Mouse (Mus musculus) midbrain, embryonic 11.5 days (tissue): ENCODE measurements around the gene Cracr2b. TPM values are rescaled to one million over a fixed set of nuclear protein-coding genes. Genes with fewer than 3 reads are reported as not detected.

Experiments used
- ATAC-seq: fragments of 200-750 bp; cut with Nextera tagmentation; 2 replicates; pipeline ENCODE4 v1.8.0; 2017; ENCODE audit warnings: moderate TSS enrichment, moderate library complexity; ENCODE audit not compliant: low FRiP score
- DNase-seq: peaks from one replicate; pipeline ENCODE4 v3.0.0; 2015; ENCODE audit warnings: low spot score; ENCODE audit errors: missing footprints
- H3K27ac ChIP-seq: fragments of 300-500 bp; sonication (generic); 2 replicates; pipeline ENCODE4 v1.5.1; 2014; ENCODE audit warnings: low read depth, low read length
- H3K27me3 ChIP-seq: fragments of 300-500 bp; sonication (generic); 2 replicates; pipeline ENCODE4 v1.6.1; 2014; ENCODE audit warnings: mild to moderate bottlenecking, low read length, moderate library complexity, mixed read lengths; ENCODE audit not compliant: control insufficient read depth, insufficient read depth
- H3K36me3 ChIP-seq: fragments of 300-500 bp; sonication (generic); 2 replicates; pipeline ENCODE4 v1.6.1; 2014; ENCODE audit warnings: mild to moderate bottlenecking, low read length, moderate library complexity, mixed read lengths; ENCODE audit not compliant: control insufficient read depth, insufficient read depth
- H3K4me1 ChIP-seq: fragments of 300-500 bp; sonication (generic); 2 replicates; pipeline ENCODE4 v1.6.1; 2014; ENCODE audit warnings: low read length; ENCODE audit not compliant: control insufficient read depth, insufficient read depth
- H3K4me2 ChIP-seq: fragments of 300-500 bp; sonication (generic); 2 replicates; pipeline ENCODE4 v1.6.1; 2014; ENCODE audit warnings: mild to moderate bottlenecking, moderate library complexity
- H3K4me3 ChIP-seq: fragments of 300-500 bp; sonication (generic); 2 replicates; pipeline ENCODE4 v1.5.1; 2014; ENCODE audit warnings: low read depth, low read length
- H3K9ac ChIP-seq: fragments of 300-500 bp; sonication (generic); 2 replicates; pipeline ENCODE4 v1.6.1; 2014; ENCODE audit warnings: low read length
- H3K9me3 ChIP-seq: fragments of 300-500 bp; sonication (generic); 2 replicates; pipeline ENCODE4 v1.6.1; 2016; ENCODE audit warnings: low read length; ENCODE audit not compliant: control insufficient read depth
- WGBS: fragments of 180-500 bp; shearing (Covaris S2); extraction: QIAGEN DNeasy Blood & Tissue Kit; methylation state at CpG from one replicate; pipeline ENCODE4 v1.1.7; 2014; 5-methylcytosine and 5-hydroxymethylcytosine counted together
- polyA plus RNA-seq: library from polyadenylated mRNA; unstranded; fragments of >200 nt; fragmentation: Nextera tagmentation; extraction: Ambion mirVana; gene quantifications from 2 replicates; pipeline ENCODE4 v1.2.1, GENCODE M21; 2014

The Cracr2b gene
- polyA plus RNA-seq, 1 experiment from 2014 or later, result 5.3 TPM

- WGBS, result 91% methylated on average over 10 of the region's 10 CpGs
- H3K4me1 ChIP-seq, result peaks cover 32% of the 10 kb centered on the region
- no peak overlapping the region for H3K9ac ChIP-seq
- H3K4me2 ChIP-seq, result no peak overlapping the region
- ATAC-seq (no peak), DNase-seq (peak; percentile 49)
- no peak overlapping the region for H3K4me3 ChIP-seq
- peaks cover 8% of the 10 kb centered on the region; the same call in 1 of the 2 replicates for H3K36me3 ChIP-seq
- no peak overlapping the region for H3K27ac ChIP-seq
- no peaks in the 10 kb centered on the region for H3K9me3 ChIP-seq
- H3K27me3 ChIP-seq, result peaks cover 15% of the 10 kb centered on the region
Measured at GRCm38 (mm10) chr7:141470637-141470944, 9.7 kb downstream of the Cracr2b start.

- peaks cover 8% of the 10 kb centered on the region; the same call in 1 of the 2 replicates for H3K36me3 ChIP-seq
- H3K9me3 ChIP-seq, result no peaks in the 10 kb centered on the region
- WGBS, result 84% methylated on average over 1 of the region's 1 CpGs
- DNase-seq (peak; percentile 51), ATAC-seq (no peak)
- no peak overlapping the region for H3K27ac ChIP-seq
- no peak overlapping the region for H3K4me3 ChIP-seq
- peaks cover 32% of the 10 kb centered on the region for H3K4me1 ChIP-seq
- no peak overlapping the region for H3K4me2 ChIP-seq
- peaks cover 11% of the 10 kb centered on the region for H3K27me3 ChIP-seq
- H3K9ac ChIP-seq, result no peak overlapping the region
Measured at GRCm38 (mm10) chr7:141471236-141471635, 10.3 kb downstream of the Cracr2b start.

GRCm38 (mm10) chr7:141472226-141472625, 11.3 kb downstream of the Cracr2b start:
- no peak overlapping the region for H3K9ac ChIP-seq
- no peak overlapping the region for H3K27ac ChIP-seq
- H3K9me3 ChIP-seq, result no peaks in the 10 kb centered on the region
- no peak overlapping the region for H3K4me2 ChIP-seq
- no peak overlapping the region for H3K4me3 ChIP-seq
- 81% methylated on average over 6 of the region's 6 CpGs for WGBS
- peaks cover 8% of the 10 kb centered on the region; the same call in 1 of the 2 replicates for H3K36me3 ChIP-seq
- ATAC-seq, result no peak
- peaks cover 34% of the 10 kb centered on the region for H3K4me1 ChIP-seq
- H3K27me3 ChIP-seq, result peaks cover 4% of the 10 kb centered on the region
- DNase-seq, result peak; percentile 37

GRCm38 (mm10) chr7:141472763-141473162, 11.9 kb downstream of the Cracr2b start:
- Histone ChIP-seq H3K4me3 (no peak overlapping the region), H3K36me3 (peaks cover 8% of the 10 kb centered on the region; the same call in 1 of the 2 replicates), H3K4me1 (peaks cover 33% of the 10 kb centered on the region), H3K9me3 (no peaks in the 10 kb centered on the region), H3K4me2 (no peak overlapping the region), H3K9ac (no peak overlapping the region), H3K27ac (no peak overlapping the region), H3K27me3 (peaks cover 8% of the 10 kb centered on the region)
- ATAC-seq (no peak), DNase-seq (no peak)
- WGBS, result 90% methylated on average over 6 of the region's 6 CpGs

DNA sequence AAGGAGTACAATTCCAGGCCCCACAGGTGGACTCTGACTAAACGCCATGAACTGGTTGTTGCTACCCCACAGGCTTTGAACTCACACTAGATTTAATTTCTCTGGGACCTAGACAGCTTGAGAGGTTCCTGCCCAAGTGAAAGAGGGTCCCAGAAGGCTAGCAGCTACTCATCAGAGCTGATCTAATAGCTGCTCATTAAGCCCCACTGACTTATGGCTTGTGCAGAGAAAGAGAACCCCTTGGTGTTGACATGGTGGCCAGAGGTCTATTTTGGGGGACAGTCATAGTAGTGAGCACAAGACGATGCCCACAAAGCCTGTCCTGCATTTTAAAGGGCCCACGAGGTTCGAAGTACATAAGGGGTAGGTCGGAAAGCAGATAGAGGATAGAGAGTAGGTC, 13.3 kb downstream of the Cracr2b start:
- Histone ChIP-seq H3K9me3 (no peaks in the 10 kb centered on the region), H3K4me2 (peak overlapping the region; percentile 93), H3K36me3 (peaks cover 8% of the 10 kb centered on the region; the same call in 1 of the 2 replicates), H3K4me1 (peaks cover 20% of the 10 kb centered on the region), H3K9ac (peak overlapping the region; percentile 94), H3K27ac (no peak overlapping the region), H3K4me3 (peak overlapping the region; percentile 82), H3K27me3 (peaks cover 8% of the 10 kb centered on the region)
- no peak for DNase-seq
- WGBS, result 7% methylated on average over 5 of the region's 5 CpGs
- ATAC-seq, result no peak

DNA sequence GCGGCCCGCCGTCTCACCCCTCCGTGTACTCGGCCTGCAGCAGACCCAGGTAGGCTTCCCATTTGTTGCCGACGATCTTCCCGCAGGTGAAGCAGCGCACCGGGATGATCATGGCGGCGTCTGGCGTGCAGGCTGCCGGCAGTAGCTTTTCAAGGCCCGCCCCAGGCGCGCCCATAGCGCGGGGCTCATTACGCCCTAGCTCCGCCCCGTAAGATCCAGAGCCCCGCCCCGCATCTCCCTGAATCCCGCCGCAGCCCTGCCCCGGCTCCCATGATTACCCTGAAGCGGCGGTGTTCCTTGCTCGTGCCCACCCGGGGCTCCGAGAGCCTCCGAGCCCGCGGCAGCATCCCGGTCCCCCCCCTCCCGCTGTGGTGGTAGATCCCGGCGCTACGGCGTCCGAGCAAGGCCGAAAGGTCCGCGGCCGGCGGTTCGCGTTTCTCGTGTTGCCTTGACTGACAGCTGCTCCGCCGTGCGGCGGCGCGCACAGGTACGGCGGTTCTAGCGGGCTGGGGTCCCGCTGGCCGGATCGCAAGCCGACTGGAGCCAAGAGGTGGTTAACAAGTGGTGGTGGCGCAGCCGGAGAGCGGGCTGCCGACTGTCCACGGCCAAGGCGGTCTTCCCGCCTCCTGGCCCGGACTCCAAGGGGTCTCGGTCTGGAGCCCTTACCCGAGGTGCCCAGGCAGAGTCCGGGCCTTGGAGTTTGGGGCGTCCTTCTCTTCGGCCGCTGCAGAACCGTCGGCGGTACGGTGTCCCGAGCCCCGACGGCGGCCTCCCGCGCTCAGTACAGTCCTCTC, 14.3 kb downstream of the Cracr2b start, which contains the start of the genes Polr2l and Tspan4:
Polr2l (minus strand) TSS at position 122 of the 794 bp plus-strand sequence.
Tspan4 (plus strand) TSS at position 230 of the 794 bp plus-strand sequence.
- peak within 1 kb of the TSS; percentile 67; the same call in 1 of the 2 replicates for H3K27ac ChIP-seq
- peak within 1 kb of the TSS; percentile 94 for H3K9ac ChIP-seq
- ATAC-seq, result peak; percentile 86
- no peaks in the 10 kb centered on the region for H3K9me3 ChIP-seq
- WGBS, result under 1% methylated on average over 86 of the region's 87 CpGs
- peaks cover 6% of the 10 kb centered on the region; the same call in 1 of the 2 replicates for H3K36me3 ChIP-seq
- peaks cover 8% of the 10 kb centered on the region for H3K27me3 ChIP-seq
- H3K4me2 ChIP-seq, result peak within 1 kb of the TSS; percentile 93
- H3K4me1 ChIP-seq, result peaks cover 16% of the 10 kb centered on the region
- peak within 1 kb of the TSS; percentile 82 for H3K4me3 ChIP-seq
- peak; percentile 99 for DNase-seq

- Histone ChIP-seq H3K27me3 (peaks cover 8% of the 10 kb centered on the region), H3K27ac (no peak overlapping the region), H3K4me1 (peaks cover 16% of the 10 kb centered on the region), H3K9me3 (no peaks in the 10 kb centered on the region), H3K36me3 (peaks cover 6% of the 10 kb centered on the region; the same call in 1 of the 2 replicates), H3K4me2 (peak overlapping the region; percentile 93), H3K4me3 (peak overlapping the region; percentile 82), H3K9ac (peak overlapping the region; percentile 94)
- peak; percentile 89 for DNase-seq
- ATAC-seq, result no peak
- 4% methylated on average over 12 of the region's 12 CpGs for WGBS
Measured at GRCm38 (mm10) chr7:141475805-141476158, 14.9 kb downstream of the Cracr2b start.

DNA sequence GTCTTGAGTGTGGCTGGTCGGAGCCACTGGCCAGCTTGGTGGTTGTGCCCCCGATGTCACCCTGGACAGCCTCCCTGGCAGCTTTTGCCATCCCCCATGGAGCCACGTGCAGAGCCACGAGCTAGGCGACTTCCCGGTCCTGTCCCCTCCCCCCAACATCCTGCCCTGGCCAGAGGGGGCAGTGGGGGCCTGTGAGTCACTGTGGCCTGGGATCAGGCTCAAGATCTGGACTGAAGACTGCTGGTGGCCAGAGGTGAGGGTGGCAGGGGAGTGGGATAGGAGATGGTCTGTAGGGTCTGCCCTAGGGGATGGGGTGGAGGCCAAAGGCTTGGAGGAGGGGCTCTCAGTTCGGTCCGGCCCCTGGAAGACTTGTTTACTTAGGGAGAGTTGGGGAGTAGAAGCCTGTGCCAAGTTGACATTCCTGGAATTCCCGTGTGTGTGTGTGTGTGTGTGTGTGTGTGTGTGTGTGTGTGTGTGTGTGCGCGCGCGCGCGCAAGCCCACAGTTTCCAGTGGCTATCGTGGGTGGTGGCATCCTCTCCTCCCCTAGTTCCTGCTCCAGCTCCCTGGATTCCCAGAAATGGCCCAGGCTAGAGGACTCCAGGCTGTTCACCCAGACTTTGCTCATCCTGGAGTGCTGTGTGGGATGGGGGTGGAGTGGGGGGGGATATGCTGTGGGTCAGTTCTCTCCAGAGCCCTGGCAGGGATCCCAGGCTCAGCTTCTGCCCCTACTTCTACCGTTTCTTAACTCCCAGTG, 15.5 kb downstream of the Cracr2b start:
- peak overlapping the region; percentile 24 for H3K4me2 ChIP-seq
- H3K4me1 ChIP-seq, result peaks cover 20% of the 10 kb centered on the region
- H3K9me3 ChIP-seq, result no peaks in the 10 kb centered on the region
- H3K4me3 ChIP-seq, result no peak overlapping the region
- ATAC-seq (peak; percentile 39), DNase-seq (peak; percentile 86)
- H3K27ac ChIP-seq, result no peak overlapping the region
- 2% methylated on average over 14 of the region's 17 CpGs for WGBS
- H3K27me3 ChIP-seq, result peaks cover 8% of the 10 kb centered on the region
- H3K9ac ChIP-seq, result no peak overlapping the region
- H3K36me3 ChIP-seq, result peaks cover 6% of the 10 kb centered on the region; the same call in 1 of the 2 replicates

DNA sequence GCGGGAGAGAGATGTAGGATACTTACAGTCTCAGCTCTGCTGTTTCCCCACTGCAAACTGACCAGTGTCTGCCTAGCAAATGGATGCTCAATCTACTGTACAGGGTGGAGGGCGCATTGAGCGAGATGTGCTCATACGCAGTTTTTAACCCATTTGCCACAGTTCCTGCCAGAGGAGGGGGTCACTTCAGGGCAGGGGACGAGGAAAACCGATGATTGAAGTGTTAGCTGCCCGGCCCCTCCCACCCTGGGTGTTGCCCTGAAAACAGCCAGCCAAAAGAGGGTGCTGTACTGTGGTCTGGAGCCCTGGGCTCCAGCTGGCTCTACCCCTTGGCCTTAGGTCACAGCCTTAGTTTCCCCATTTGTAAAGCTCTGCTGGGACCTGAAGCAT, 16.1 kb downstream of the Cracr2b start:
- 25% methylated on average over 7 of the region's 7 CpGs for WGBS
- no peaks in the 10 kb centered on the region for H3K9me3 ChIP-seq
- H3K36me3 ChIP-seq, result peaks cover 6% of the 10 kb centered on the region; the same call in 1 of the 2 replicates
- no peak overlapping the region for H3K4me3 ChIP-seq
- no peak overlapping the region for H3K9ac ChIP-seq
- ATAC-seq (no peak), DNase-seq (no peak)
- H3K4me1 ChIP-seq, result peaks cover 20% of the 10 kb centered on the region
- peaks cover 8% of the 10 kb centered on the region for H3K27me3 ChIP-seq
- no peak overlapping the region for H3K27ac ChIP-seq
- H3K4me2 ChIP-seq, result no peak overlapping the region
